Mouse (Mus musculus): ENCODE data around the gene Piwil4.

- no peak for TF ChIP-seq CTCF (IDR thresholded peaks at IDR 0.05; ENCODE audit: low read depth)
- no peak for TF ChIP-seq EP300 (IDR thresholded peaks at IDR 0.05; ENCODE audit: low read depth)
Measured at GRCm38 (mm10) chr9:14668382-14668781, 72.2 kb downstream of the Piwil4 start.
